ENCODE assay signal across 8 mouse cellular contexts in genomic region chr3:9886765-9887626, GRCm38 (mm10).
DNase-seq lines count a peak whose midpoint lies in the region; ATAC-seq and TF ChIP-seq lines count a peak whose summit lies in the region.

No protein-coding gene starts in this region.

- H3K79me2 ChIP-seq in myocyte (ENCODE audit: control insufficient read depth, insufficient read depth), result no peaks in the 10 kb centered on the region

- TF ChIP-seq POLR2A in myocyte (IDR thresholded peaks at IDR 0.05; ENCODE audit: insufficient read length, low read depth), result no peak

- H3K4me1 ChIP-seq in hindbrain, embryonic 13.5 days (replicated peaks), result peaks cover 17% of the 10 kb centered on the region
- H3K4me1 ChIP-seq in hindbrain, embryonic 10.5 days (replicated peaks), result 0 out of 2 replicates have a peak, but pooled peaks cover 3% of the 10 kb centered on the region

- H3ac ChIP-seq in myocyte (ENCODE audit: control insufficient read depth, insufficient read length), result no peak overlapping the region

- 77% methylated on average over 10 of the region's 10 CpGs for WGBS in hindbrain, embryonic 13.5 days
- 83% methylated on average over 10 of the region's 10 CpGs for WGBS in hindbrain, embryonic 10.5 days

- H3K9ac ChIP-seq in hindbrain, embryonic 13.5 days, result no peak overlapping the region

- no peaks in the 10 kb centered on the region for H3K27me3 ChIP-seq in hindbrain, embryonic 13.5 days
- H3K27me3 ChIP-seq in hindbrain, embryonic 10.5 days (ENCODE audit: insufficient read depth, poor library complexity, severe bottlenecking), result no peaks in the 10 kb centered on the region
- no peaks in the 10 kb centered on the region for H3K27me3 ChIP-seq in myocyte (ENCODE audit: control insufficient read depth, insufficient read depth, insufficient read length)

- DNase-seq in hindbrain, embryonic 10.5 days (ENCODE audit: low spot score), result no peak
- DNase-seq in induced T-regulatory cell, adult 2 months (ENCODE audit: low read depth), result peak; percentile 75
- DNase-seq in cerebellum, adult 9-11 months, result no peak
- DNase-seq in embryo, embryonic 11 days, result no peak
- DNase-seq in right cerebral cortex, postnatal 4 days, result no peak

- H3K9me3 ChIP-seq in hindbrain, embryonic 13.5 days, result no peaks in the 10 kb centered on the region
- H3K9me3 ChIP-seq in hindbrain, embryonic 10.5 days, result no peaks in the 10 kb centered on the region

- no peak overlapping the region for H3K4me2 ChIP-seq in hindbrain, embryonic 13.5 days
- H3K4me2 ChIP-seq in myocyte (ENCODE audit: low read depth), result no peak overlapping the region

- no peaks in the 10 kb centered on the region for H3K36me3 ChIP-seq in hindbrain, embryonic 13.5 days
- H3K36me3 ChIP-seq in hindbrain, embryonic 10.5 days, result no peaks in the 10 kb centered on the region
- no peaks in the 10 kb centered on the region for H3K36me3 ChIP-seq in myocyte (ENCODE audit: control insufficient read depth, insufficient read depth)

- peak; percentile 37 for ATAC-seq in hindbrain, embryonic 13.5 days (ENCODE audit: low FRiP score)
- peak; percentile 88 for ATAC-seq in activated CD4-positive, CD25-positive, alpha-beta regulatory T cell, adult 4 months

- no peak overlapping the region for H3K4me3 ChIP-seq in hindbrain, embryonic 13.5 days
- H3K4me3 ChIP-seq in hindbrain, embryonic 10.5 days, result no peak overlapping the region
- no peak overlapping the region for H3K4me3 ChIP-seq in myocyte

- H3K27ac ChIP-seq in hindbrain, embryonic 13.5 days, result no peak overlapping the region
- no peak overlapping the region for H3K27ac ChIP-seq in hindbrain, embryonic 10.5 days

TF ChIP-seq in myocyte, 11 proteins besides CTCF, POLR2A, EP300 and RAD21:
- peak in 2 of 3 experiments; percentile 85 to 97 for TF ChIP-seq MYOD1 (IDR thresholded peaks at IDR 0.05; ENCODE audit: control insufficient read depth in 1 of 3, insufficient read length in 2 of 3, low read depth in 2 of 3)
- no peak for TF ChIP-seq POLR2AphosphoS2 (IDR thresholded peaks at IDR 0.05; ENCODE audit: insufficient read length, low read depth)
- no peak for TF ChIP-seq E2F4 (IDR thresholded peaks at IDR 0.05; ENCODE audit: insufficient read depth)
- TF ChIP-seq MYOG (IDR thresholded peaks at IDR 0.05; ENCODE audit: control insufficient read depth in 1 of 3, insufficient read depth in 1 of 3, insufficient read length in 2 of 3, low read depth in 2 of 3), result peak in 2 of 3 experiments; percentile 92 to 94
- no peak for TF ChIP-seq MAX (IDR thresholded peaks at IDR 0.05; ENCODE audit: low read depth)
- no peak for TF ChIP-seq CEBPB (IDR thresholded peaks at IDR 0.05; ENCODE audit: insufficient read depth, poor library complexity, severe bottlenecking)
- peak; percentile 95 for TF ChIP-seq TCF3 (IDR thresholded peaks at IDR 0.05; ENCODE audit: insufficient read length, low read depth)
- TF ChIP-seq SRF (IDR thresholded peaks at IDR 0.05; ENCODE audit: control insufficient read depth, insufficient read length, low read depth), result no peak
- peak; percentile 16 for TF ChIP-seq TCF12 (IDR thresholded peaks at IDR 0.05; ENCODE audit: insufficient read depth, poor library complexity, severe bottlenecking)
- no peak for TF ChIP-seq REST (IDR thresholded peaks at IDR 0.05; ENCODE audit: insufficient read depth, insufficient read length)
- no peak for TF ChIP-seq USF1 (IDR thresholded peaks at IDR 0.05; ENCODE audit: low read depth)
